Mouse (Mus musculus) midbrain, embryonic 14.5 days (tissue): ENCODE measurements around the gene Itgav. TPM values are rescaled to one million over a fixed set of nuclear protein-coding genes. Genes with fewer than 3 reads are reported as not detected.

Source experiments
- ATAC-seq: fragments of 200-750 bp; cut with Nextera tagmentation; 2 replicates; pipeline ENCODE4 v1.8.0; 2017; ENCODE audit warnings: moderate number of reproducible peaks, moderate library complexity; ENCODE audit not compliant: low FRiP score, low TSS enrichment
- DNase-seq: peaks from one replicate; pipeline ENCODE4 v3.0.0-alpha.2; 2015
- H3K27ac ChIP-seq: fragments of 300-500 bp; sonication (generic); replicated peaks from 2 replicates; pipeline ENCODE4 v1.5.1; 2014; ENCODE audit warnings: mild to moderate bottlenecking, low read depth, low read length, moderate library complexity
- H3K27me3 ChIP-seq: fragments of 300-500 bp; sonication (generic); 2 replicates; pipeline ENCODE4 v1.6.1; 2014; ENCODE audit warnings: low read length, control low read depth, mixed read lengths; ENCODE audit not compliant: control insufficient read depth, insufficient read depth
- H3K36me3 ChIP-seq: fragments of 300-500 bp; sonication (generic); 2 replicates; pipeline ENCODE4 v1.6.1; 2014; ENCODE audit warnings: low read length, control low read depth; ENCODE audit not compliant: control insufficient read depth, insufficient read depth
- H3K4me1 ChIP-seq: fragments of 300-500 bp; sonication (generic); 2 replicates; pipeline ENCODE4 v1.6.1; 2014; ENCODE audit warnings: mild to moderate bottlenecking, antibody characterized with exemption, low read length, control low read depth; ENCODE audit not compliant: control insufficient read depth, insufficient read depth
- H3K4me2 ChIP-seq: fragments of 300-500 bp; sonication (generic); 2 replicates; pipeline ENCODE4 v1.6.1; 2014; ENCODE audit warnings: mild to moderate bottlenecking, low read length, moderate library complexity
- H3K4me3 ChIP-seq: fragments of 300-500 bp; sonication (generic); replicated peaks from 2 replicates; pipeline ENCODE4 v1.5.1; 2014; ENCODE audit warnings: low read depth, low read length
- H3K9ac ChIP-seq: fragments of 300-500 bp; sonication (generic); replicated peaks from 2 replicates; pipeline ENCODE4 v1.6.1; 2014; ENCODE audit warnings: mild to moderate bottlenecking, low read length, moderate library complexity
- H3K9me3 ChIP-seq: fragments of 300-500 bp; sonication (generic); 2 replicates; pipeline ENCODE4 v1.6.1; 2016; ENCODE audit warnings: low read length, control low read depth, mixed read lengths; ENCODE audit not compliant: control insufficient read depth
- WGBS: fragments of 180-500 bp; shearing (Covaris S2); extraction: QIAGEN DNeasy Blood & Tissue Kit; methylation state at CpG from one replicate; pipeline ENCODE4 v1.1.7; 2014; 5-methylcytosine and 5-hydroxymethylcytosine counted together
- polyA plus RNA-seq: library from polyadenylated mRNA; unstranded; fragments of >200 nt; fragmentation: Nextera tagmentation; extraction: Ambion mirVana; gene quantifications from 2 replicates; pipeline ENCODE4 v1.2.1, GENCODE M21; 2014

Itgav gene
- polyA plus RNA-seq, 1 experiment from 2014 or later = 27.5 TPM

DNA sequence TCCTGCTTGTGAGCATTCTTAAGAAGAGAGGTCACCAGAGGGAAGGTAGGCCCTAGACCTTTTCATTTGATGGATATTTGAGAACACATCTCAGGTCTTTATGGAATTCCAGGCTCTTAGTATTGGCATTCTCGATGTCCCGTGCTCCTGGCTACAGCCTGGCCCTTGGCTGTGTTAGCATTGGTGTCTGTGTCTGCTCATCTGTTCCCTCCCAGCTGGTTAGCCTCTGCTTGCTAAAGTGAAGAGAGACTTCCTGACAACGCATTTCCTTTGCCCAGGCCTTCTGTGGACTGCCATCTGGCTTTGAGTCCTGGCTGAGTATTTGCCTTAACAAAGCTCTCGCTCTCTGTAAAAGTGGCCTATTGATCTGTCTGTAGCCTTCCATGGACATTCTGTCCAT, 108.7 kb downstream of the Itgav start:
- Histone ChIP-seq H3K4me3 (no peak overlapping the region), H3K4me1 (0 out of 2 replicates have a peak, but pooled peaks cover 11% of the 10 kb centered on the region), H3K36me3 (no peaks in the 10 kb centered on the region), H3K4me2 (no peak overlapping the region), H3K27ac (no peak overlapping the region), H3K9me3 (no peaks in the 10 kb centered on the region), H3K9ac (no peak overlapping the region), H3K27me3 (no peaks in the 10 kb centered on the region)
- DNase-seq (no peak), ATAC-seq (no peak)
- WGBS = 90% methylated on average over 4 of the region's 4 CpGs

DNA sequence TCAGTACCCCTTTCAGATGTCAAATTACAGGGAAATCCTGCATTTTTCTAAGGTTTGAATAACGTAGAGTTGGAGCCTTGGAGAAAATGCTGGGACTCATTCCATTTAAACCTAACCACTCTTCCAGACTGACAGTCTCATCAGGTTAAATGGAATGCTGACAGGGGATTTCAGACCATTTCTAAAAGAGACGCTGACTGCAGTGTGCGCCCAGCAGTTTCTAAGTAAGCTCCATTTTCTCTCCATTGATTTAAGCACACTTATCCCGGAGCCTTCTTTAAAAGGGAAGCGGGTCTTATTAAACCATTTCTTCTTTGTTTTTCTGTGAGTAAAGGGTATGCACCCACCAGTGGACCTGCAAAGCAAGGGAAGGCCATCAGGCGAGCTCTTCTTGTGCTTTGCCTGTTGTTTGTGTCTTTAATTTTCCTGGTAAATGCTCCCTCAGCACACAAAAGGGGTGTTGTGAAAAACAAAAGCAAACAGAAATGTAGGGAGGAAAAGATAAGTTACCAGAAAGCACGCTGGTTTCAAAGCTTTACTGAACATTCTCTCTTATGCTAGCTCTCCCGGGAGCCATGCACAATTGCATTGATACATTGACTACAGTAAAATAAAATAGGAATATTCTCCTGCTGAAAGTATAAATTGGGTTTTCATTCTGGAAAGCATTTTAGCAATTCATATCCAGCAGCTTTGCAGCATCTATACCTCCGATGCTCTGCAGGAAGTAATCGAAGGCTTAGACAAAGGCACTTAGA, 111.3 kb downstream of the Itgav start:
- Histone ChIP-seq H3K4me1 (0 out of 2 replicates have a peak, but pooled peaks cover 5% of the 10 kb centered on the region), H3K27ac (peak overlapping the region; percentile 69), H3K9me3 (no peaks in the 10 kb centered on the region), H3K36me3 (no peaks in the 10 kb centered on the region), H3K4me3 (no peak overlapping the region), H3K9ac (0 out of 2 replicates have a peak overlapping the region, but pooled peaks have one; percentile 27), H3K4me2 (0 out of 2 replicates have a peak overlapping the region, but pooled peaks have one; percentile 9), H3K27me3 (no peaks in the 10 kb centered on the region)
- ATAC-seq = no peak
- peak; percentile 48 for DNase-seq
- 37% methylated on average over 10 of the region's 10 CpGs for WGBS

DNA sequence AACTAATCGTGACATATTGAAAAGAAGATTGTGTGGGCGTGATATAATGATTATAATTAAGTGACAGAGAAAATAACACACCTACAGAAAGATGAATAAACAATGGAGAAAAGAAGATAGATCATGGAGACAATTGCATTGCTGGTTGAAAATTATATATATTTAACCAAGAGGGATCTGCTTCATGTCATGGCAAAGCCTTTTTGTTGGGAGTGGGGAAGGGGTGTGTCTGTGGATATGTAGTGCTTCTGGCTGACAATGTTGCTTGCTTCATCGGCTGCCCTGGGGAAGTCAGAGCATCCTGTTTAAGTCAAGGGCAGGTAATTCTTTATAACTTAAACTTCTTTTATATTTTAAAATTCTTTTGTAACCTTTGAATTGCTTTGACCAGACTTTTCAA, 124.3 kb downstream of the Itgav start:
- no peaks in the 10 kb centered on the region for H3K9me3 ChIP-seq
- DNase-seq (no peak), ATAC-seq (no peak)

DNA sequence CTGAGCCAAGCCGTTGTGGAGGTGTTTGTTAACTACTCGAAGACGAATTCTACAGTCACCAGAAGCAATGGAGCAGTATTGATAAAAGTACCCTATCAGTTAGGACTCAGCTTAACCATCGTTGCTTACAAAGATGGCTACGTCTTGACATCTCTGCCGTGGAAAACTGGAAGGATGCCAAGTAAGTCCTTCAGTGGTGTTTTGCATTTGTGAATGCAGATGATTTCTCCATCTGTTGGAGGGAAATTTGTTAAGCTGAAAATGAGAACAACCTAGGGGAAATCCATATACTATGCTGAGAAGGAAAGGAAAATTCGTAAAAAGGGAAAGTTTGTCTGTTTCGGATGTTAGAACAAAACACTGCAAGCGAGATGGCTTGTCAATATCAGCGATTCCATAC, 129.2 kb downstream of the Itgav start:
- no peak for DNase-seq
- H3K4me1 ChIP-seq = no peaks in the 10 kb centered on the region

More for the DNA sequence above, 124.3 kb downstream of the Itgav start:
- Histone ChIP-seq H3K9ac (no peak overlapping the region), H3K4me3 (no peak overlapping the region), H3K27ac (no peak overlapping the region), H3K36me3 (peaks cover 3% of the 10 kb centered on the region; the same call in 1 of the 2 replicates), H3K4me1 (no peaks in the 10 kb centered on the region), H3K27me3 (no peaks in the 10 kb centered on the region), H3K4me2 (no peak overlapping the region)
- WGBS = 89% methylated on average over 3 of the region's 3 CpGs

DNA sequence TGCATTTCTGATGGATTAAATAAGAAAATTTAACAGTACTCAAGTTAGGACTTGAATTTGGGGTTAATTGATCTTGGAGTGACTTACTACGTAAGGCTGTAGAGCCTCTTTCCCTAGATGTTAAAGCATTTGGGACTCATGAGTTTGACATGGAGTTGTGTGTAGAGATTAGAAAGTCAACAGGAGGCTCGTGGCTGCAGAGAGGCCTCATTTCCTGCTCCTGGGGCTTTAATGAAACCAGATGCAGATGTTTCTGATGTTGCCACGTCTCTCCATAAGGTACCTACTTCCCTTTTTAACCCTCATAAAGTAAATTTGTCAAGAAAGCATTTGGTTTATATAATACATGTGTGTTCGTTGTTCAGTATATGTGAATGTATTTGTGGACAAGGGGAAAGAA, 132.0 kb downstream of the Itgav start:
- ATAC-seq (no peak), DNase-seq (no peak)
- no peak overlapping the region for H3K27ac ChIP-seq
- 81% methylated on average over 4 of the region's 4 CpGs for WGBS
- no peak overlapping the region for H3K9ac ChIP-seq
- no peaks in the 10 kb centered on the region for H3K4me1 ChIP-seq
- no peak overlapping the region for H3K4me2 ChIP-seq
- H3K36me3 ChIP-seq = peaks cover 13% of the 10 kb centered on the region
- no peaks in the 10 kb centered on the region for H3K9me3 ChIP-seq
- H3K4me3 ChIP-seq = no peak overlapping the region
- H3K27me3 ChIP-seq = no peaks in the 10 kb centered on the region

More for the DNA sequence above, 129.2 kb downstream of the Itgav start:
- Histone ChIP-seq H3K9ac (no peak overlapping the region), H3K4me3 (no peak overlapping the region), H3K4me2 (no peak overlapping the region), H3K9me3 (no peaks in the 10 kb centered on the region), H3K36me3 (peaks cover 13% of the 10 kb centered on the region), H3K27ac (no peak overlapping the region), H3K27me3 (no peaks in the 10 kb centered on the region)
- no peak for ATAC-seq
- WGBS = 90% methylated on average over 10 of the region's 10 CpGs

Other genes with a start within 250 kb of the Itgav start
- 168 and 171 TPM in 2 replicates for gene Zc3h15, start 80.0 kb upstream of the Itgav start, polyA plus RNA-seq
- gene Fam171b, start 88.2 kb downstream of the Itgav start, polyA plus RNA-seq = 73.5 and 91.0 TPM in 2 replicates
- not detected in 2 replicates for gene Zswim2, start 216.8 kb downstream of the Itgav start, polyA plus RNA-seq
- gene Gm13698, start 231.3 kb downstream of the Itgav start, polyA plus RNA-seq = not detected in 2 replicates
- gene Gm13693, start 237.1 kb downstream of the Itgav start, polyA plus RNA-seq = not detected in 2 replicates
- gene Gm13695, start 242.9 kb downstream of the Itgav start, polyA plus RNA-seq = not detected in 2 replicates
- not detected in 2 replicates for gene Gm13696, start 248.7 kb downstream of the Itgav start, polyA plus RNA-seq